Mouse (Mus musculus): ENCODE data around the gene Prkcq.

Gene Prkcq

DNA sequence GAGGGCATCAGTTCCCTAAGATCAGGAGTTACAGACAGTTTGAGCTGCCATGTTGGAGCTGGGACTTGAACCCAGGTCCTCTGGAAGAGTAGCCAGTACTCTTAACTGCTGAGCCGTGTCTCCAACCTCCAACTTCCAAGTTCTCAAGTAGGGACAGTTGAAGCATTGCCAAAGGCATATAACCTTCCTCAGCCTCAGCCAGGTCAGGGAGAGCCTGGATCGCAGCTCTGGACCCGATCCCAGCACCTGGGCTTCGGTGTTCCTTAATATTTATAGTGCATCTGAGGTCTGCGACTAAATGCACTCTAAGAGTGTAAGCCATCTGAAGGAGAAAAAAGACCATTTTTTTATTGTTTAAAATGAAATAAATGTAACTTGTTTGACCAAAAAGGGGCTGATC is 12.1 kb downstream of the Prkcq start:
- no peak for DNase-seq (ENCODE audit: low read depth in 2 of 2, low spot score in 2 of 2)

DNA sequence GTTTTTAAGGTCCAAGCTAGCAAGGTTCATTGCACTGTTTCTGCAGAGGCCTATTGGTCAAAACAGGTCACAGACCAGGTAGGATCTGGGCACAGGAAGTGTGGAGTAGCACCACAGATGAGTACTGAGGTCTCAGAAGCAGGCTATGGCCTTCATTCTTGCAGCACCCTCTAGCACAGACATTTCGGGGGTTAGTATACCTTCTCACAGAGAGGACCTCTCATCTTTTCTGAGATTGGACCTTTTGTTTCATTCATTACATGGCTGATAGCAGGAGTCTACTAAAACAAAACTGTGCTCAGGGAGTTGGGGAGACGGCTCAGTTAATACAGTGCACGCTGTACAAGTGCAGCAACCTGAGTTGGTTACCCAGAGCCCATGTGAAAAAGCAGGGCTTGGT is 14.7 kb downstream of the Prkcq start:
- no peak for DNase-seq (ENCODE audit: low read depth in 2 of 2, low spot score in 2 of 2)

DNA sequence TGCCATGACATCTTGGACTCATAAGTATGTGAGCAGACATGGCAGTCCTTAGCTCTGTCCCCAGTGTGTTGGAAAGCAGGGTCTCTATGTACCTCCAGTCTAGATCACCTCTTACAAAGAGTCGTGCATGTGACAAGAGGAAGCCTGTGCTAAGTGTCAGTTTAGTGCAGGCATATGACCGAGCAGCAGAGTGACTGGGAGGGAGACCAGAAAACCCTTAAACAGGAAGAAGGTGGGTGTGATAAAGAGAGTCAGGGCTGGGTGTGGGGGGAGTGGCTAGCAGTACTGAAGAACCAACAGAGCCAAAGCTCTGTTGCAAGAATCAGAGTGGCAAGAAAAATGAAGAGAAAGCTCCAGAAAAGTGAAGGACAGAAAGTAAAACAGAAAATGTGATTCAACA is 15.3 kb downstream of the Prkcq start:
- DNase-seq (ENCODE audit: low read depth in 2 of 2, low spot score in 2 of 2), result peak; percentile 72 to 74

DNA sequence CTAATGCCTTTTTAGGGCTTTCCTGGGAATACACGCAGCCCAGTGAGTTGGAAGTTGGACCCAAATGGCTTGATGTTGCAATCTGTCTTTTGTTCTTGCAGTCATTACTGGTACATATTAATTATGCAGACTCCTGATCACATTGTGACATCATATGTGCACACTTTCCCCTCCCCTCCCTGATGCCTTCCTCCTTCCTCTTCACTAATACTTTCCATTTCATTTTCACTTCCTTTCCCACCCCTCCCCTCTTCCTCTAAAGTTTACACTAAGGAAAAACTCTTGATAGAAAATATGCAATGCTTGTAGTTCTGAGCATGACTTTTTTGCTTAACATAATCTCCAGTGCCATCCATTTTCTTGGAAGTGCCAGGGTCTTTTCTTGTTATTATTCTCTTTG is 16.4 kb downstream of the Prkcq start:
- no peak for DNase-seq (ENCODE audit: low read depth in 2 of 2, low spot score in 2 of 2)

DNA sequence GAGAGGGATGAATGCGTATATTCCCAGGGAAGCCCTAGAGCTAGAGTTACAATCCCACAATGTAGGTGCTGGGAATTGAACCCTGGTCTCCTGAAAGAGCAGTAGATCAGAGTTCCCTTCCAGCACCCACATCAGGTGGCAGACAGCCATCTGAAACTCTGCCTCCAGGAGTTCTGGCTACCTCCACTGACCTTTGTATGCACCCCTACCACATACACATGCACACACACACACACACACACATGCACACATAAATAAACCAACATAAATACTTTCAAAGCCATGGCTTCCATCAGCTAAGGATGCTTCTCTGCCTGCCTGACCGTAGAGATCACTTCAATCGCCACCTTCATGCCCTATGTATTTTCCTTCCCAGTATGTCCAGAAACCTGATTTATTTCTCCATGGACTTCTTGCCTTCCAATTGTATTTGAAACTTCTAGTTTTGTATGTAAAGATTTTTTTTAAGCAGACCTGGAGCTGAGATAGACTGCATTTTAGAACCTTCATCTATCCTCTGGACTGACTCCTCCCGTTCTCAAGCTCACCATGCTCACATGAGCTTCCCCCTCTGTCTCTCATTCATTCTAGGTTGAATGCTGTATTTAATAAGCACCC is 17.4 kb downstream of the Prkcq start:
- no peak for DNase-seq (ENCODE audit: low read depth in 2 of 2, low spot score in 2 of 2)

DNA sequence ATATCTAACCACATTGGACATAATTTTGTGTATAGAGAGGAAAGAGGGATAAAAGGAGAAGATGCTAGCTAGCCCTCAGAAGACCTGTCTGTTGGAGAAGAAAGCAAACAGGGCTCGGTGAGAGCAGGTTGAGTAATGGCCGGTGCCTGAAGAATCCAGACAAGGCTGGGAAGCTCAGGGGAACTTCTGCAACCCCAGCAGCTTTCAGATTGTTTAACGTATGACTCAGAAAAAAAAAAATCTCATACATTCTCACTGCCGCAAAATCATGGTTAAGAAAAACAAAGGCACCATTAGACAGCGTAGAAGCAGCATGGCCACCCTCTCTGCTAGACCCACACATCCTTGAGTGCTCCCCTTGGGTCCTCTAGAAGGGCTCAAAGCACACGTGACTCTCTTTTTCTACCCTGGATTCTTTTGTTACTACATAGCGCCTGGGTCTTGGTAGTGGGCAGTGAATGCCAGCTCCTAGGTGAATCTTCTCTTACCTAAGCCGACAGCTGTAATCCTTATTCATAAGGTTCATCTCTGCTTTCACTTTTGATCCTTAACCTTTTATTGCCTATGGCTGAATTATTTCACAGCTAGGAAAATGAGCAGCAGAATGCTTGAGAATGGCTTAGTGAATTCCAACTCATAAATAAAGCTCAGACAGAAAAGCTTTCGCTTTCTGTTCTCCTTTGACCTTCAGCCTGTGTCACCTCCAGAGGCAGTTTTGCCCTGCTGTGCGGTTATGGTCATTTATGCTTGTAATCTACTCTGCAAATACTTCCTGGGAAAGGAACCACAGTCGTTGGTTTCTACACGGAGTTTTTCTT is 20.6 kb downstream of the Prkcq start:
- no peak for DNase-seq (ENCODE audit: low read depth in 2 of 2, low spot score in 2 of 2)

DNA sequence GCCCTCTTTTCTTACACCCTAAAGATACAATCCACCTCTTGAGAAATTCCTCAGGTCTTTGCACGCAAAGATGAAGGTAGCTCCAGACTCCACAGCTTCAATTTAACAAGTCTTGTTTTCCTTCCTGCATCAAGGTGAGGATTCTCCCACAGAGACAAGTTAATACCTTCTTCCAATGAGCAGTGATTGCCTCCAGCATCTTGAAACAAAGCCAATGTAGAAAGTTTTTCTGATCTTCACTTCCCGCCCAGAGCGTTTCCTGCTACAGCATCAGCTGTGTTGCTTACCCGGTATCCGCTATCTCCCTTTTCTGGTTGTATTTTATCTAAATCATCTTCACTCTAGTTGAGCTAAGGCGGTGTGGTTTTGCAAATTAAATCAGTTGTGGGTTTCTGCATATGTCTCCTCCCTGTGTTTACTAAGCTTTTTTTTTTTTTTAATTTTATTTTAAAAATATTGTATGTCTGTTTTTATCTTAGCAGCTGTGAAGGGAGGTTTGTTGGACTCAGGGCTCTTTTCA is 21.3 kb downstream of the Prkcq start:
- DNase-seq (ENCODE audit: low read depth in 2 of 2, low spot score in 2 of 2), result peak; percentile 61 to 68

DNA sequence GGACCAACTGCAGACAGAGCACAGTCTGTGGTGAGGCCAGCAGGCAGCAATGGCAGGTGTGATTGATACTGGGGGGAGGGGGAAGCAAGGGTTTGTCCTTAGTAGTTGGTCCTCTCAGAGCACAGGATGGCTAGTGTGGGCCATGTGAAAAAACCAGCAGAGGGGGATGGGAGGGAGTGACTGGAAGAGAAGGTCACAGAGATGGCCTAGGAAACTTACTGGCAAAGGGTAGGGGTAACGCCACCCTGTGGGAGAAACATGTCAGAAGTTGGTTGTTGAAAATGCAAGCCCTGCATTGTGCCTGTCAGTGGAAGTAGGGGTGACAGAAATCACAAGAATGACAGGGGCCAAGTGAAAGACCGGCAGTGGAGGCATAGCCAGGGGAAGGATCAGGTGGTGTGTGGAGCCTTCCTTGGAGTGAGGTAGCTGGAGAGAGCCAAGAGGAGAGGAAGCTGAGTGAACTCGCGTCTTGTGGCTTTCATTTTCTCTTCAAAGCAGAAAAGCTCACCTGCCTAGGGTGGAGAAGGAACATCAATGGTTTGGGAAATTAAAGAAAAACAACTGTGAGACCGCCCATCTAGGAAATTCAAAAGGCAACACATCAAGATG is 22.9 kb downstream of the Prkcq start:
- DNase-seq (ENCODE audit: low read depth in 2 of 2, low spot score in 2 of 2), result peak in 1 of 2 experiments; percentile 48

DNA sequence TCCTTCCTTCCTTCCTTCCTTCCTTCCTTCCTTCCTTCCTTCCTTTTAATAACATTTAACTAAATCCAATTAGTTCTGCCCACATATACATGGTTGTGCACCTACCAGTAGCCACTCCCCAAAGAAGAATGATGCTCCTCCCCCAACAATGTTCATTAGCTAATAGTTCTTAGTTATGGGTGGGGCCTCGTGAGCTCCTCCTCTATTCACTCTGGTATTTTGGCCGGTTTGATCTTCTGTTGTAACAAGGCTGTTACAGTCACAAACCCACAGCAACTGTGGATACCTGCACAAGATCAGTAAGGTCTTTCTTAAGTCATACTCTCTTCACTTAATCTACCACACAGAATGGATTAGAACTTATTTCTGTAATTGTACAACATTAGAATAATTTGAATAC is 24.2 kb downstream of the Prkcq start:
- no peak for DNase-seq (ENCODE audit: low read depth in 2 of 2, low spot score in 2 of 2)

DNA sequence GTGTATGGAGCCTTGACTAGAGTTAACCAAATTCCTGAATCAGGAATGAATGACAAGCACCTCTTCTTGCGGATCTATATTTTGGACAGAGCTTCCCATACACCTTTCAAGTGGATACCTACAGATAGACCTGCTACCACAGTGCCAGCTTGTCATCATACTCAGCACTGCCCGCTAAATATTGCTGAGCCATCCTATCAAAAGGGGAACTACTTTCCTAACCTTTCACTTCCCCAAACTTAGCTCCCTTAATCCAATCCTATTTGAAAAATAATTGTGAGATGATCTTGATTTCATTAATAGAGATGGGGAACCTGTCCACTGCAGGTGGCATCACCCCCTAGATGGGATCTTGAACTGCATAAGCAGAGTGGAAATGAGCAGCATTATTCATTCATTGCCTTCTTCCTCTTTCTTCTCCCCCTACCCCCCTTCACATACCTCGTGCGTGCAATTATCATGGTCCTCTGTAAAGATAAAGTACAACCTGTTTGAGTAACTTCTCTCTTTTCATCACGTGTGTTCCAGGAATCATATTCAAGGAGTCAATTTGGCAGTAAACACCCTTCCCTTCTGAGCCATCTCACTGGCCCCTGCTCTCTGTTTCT is 25.1 kb downstream of the Prkcq start:
- DNase-seq (ENCODE audit: low read depth in 2 of 2, low spot score in 2 of 2), result no peak

DNA sequence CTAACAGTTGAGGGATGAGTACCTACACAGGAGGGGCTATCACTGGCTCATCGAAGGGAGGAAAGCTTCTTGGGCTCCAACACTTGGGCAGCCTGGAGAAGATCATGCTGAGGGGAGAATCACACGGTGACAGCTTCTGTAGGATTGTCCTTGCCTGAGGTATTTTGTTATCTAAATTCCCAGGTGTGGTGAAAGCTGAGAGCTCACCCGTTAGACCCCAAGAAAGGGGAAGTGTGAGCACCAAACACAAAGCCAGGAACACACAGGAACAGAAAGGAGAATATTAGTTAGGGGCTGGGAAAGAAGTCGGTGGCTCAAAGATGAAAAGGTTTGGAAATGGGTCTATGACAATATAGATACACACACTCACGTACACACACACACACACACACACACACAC is 27.7 kb downstream of the Prkcq start:
- no peak for DNase-seq (ENCODE audit: low read depth in 2 of 2, low spot score in 2 of 2)

DNA sequence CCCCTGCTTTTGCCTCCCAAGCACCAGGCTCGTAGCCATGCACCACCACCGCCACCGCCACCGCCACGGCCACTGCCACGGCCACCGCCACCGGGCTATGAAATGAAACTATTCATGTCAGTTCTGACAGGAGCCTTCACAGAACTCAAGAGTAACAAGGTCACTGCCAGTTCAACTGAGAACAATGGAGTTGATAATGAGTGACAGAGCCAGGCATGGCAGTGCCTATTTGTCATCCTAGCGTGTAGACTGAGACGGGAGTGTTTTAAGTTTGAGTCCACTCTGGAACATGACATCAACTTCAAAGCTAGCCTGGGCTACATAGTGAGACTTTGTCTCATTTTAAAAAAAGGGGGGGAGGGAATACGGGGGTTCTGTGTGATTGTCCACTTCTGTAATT is 30.9 kb downstream of the Prkcq start:
- no peak for DNase-seq (ENCODE audit: low read depth in 2 of 2, low spot score in 2 of 2)

DNA sequence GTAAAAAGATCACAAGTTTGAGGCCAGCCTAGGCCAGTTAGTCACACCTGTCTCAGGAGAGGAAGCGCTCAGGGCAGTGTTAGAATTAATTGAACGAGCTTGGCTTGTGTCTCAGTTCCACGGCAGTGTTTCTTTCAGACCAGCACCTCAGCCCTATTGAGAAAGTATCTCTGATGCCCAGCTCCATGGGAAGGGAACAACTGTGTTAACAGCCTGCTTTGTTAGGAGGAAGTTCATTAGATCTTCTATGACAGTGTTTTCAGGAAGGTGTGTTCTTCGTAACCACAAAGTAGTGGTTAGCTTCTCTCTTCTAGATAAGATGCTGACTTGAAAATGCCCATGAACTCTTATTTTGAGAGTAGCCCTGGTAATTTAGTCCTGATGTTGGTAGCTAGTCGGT is 31.4 kb downstream of the Prkcq start:
- DNase-seq (ENCODE audit: low read depth in 2 of 2, low spot score in 2 of 2), result no peak

DNA sequence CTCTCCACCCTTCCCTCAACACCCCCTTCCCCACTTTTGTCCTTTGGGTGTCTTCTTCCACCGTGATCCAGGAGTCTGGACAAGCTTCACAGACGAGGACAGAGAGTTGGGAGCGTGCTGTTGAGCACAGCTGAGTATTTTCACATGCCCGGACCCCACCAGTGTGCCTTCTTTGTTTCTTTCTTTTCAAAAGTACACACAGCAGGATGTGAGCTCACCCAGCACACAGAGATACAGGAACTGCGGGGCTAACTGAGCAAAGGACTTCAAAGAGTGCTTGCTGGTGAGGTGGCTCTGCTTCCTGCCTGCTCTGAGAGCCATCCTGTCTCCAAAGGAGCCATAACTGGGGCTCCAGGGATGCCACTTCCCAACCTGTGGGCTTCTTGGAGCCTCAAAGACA is 32.3 kb downstream of the Prkcq start:
- peak; percentile 59 to 61 for DNase-seq (ENCODE audit: low read depth in 2 of 2, low spot score in 2 of 2)

DNA sequence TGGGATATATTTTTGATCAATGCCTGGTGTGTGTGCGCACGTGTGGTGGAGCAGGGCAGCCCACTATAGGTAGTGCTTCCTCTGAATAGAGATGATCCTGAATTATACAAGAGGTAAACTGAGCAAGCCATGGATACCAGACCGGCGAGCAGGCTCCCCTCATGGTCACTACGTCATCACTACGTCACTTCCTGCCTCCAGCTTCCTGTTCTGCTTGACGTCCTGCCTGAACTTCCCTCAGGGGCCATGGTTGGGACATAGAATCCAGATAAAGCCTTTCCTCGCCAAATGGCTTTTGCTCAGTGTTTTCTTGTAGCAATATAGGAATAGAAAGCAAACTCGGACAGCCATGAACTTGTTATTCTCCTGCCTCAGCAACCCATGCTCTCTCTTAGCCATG is 33.1 kb downstream of the Prkcq start:
- no peak for DNase-seq (ENCODE audit: low read depth in 2 of 2, low spot score in 2 of 2)

DNA sequence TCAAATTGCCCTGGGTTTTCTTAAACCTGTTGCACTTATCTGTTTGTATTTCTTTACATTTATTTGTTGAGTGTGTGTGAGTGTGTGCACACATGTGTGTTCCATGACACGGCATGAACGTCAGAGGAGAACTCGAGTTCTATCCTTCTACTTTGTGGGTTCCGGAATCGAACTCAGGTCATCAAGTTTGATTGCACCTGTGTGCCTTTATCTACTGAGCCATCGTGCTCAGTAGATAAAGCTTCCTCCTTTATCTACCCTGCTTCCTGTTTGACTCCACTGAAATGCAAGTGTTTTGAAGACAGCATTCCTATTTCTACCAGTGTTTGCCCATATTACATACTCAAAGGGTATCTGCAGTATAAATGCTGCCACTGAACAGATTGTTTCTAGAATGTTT is 33.8 kb downstream of the Prkcq start:
- no peak for DNase-seq (ENCODE audit: low read depth in 2 of 2, low spot score in 2 of 2)

DNA sequence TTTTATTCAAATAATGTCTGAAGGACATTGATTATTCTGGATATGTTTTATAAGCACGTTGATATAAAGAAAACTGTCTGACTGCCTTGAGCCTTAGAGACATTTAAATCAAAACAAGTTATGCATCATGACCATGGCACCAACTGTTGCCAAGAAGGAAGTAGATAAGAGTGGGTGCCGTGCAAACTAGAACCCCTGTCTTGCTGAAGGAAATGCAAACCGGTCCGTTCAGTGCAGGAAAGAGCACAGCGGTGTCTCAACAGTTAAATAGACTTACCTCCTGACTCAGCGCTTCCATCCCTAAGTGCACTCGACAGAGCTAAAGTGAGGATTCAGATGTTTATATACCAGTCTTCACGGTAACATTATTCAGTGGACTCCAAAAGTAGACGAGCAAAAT is 36.4 kb downstream of the Prkcq start:
- DNase-seq (ENCODE audit: low read depth in 2 of 2, low spot score in 2 of 2), result no peak

DNA sequence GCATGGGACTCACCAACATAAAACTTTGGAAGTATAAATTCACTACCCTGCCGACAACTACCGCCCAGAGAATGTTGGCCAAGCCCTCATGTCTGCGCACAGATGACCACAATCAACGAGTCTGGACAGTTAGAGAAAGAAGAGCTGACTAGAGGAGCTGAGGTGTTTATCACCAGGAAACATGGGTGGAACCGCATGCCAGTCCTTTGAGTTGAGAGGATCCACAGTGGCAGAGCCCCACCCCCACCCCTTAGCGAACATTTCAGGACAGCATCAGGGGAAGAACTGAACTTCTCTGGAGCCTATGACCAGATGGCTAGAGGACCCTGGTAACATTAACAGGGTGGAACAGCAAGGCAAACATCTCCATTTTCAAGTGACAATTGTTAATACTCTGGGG is 37.4 kb downstream of the Prkcq start:
- DNase-seq (ENCODE audit: low read depth in 2 of 2, low spot score in 2 of 2), result no peak

DNA sequence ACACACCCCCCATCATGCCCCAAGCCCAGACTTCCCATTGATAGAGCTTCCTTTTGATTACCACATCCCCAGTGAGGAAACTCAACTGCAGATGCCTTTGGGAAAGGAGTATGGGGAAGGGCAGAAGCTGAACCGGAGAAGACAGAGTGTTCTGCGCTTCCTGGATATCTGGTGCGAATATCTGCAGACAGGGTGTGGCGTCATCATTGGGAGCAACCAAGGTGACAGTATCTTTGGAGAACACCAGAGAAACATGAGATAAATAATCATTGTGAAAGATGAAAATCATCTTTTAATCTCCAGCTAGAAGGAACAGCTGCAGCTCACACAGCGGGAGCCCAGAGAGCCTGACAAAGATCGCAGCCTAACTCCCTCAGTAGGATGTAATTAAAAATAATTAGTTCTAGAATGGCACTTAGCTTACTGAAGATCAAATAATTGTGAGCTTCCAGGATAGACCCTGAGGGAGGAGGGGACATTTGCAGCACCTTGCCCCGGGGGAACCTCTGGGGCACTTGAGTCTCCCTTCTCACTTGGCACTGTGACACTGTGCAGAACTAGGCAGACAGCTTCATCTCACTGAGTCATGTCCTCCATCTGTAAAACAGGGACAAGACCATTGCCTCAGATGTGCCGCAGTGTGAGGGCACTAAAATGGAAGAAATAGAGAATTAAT is 38.5 kb downstream of the Prkcq start:
- DNase-seq (ENCODE audit: low read depth in 2 of 2, low spot score in 2 of 2), result no peak

DNA sequence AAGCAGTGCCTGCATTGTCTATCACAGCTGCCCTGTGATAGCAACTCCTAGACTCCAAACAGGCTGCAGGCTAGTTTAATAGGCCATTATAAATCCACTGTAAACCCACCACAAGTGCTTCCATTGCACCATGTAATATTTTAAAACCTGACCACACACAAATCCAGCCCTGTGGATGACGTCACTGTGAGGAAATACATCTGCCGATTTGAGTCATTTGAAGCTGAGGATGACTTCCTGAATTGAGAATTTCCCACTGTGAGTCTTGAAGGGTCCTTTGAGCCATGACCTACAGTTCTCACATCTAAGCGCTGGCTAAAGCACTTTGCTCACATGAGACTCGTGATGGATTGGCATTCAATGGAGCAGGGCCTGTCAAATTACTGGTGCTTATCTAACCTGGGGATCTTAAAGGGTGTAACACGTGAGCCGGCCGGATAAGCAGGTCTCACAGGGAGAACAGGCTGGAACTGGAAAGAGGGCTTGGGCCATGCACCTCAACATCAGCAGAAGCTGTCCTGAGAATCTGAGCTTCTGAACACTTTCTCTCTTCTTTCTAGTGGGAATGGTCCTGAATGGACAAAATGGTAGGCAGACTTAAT is 40.2 kb downstream of the Prkcq start:
- DNase-seq (ENCODE audit: low read depth in 2 of 2, low spot score in 2 of 2), result no peak

DNA sequence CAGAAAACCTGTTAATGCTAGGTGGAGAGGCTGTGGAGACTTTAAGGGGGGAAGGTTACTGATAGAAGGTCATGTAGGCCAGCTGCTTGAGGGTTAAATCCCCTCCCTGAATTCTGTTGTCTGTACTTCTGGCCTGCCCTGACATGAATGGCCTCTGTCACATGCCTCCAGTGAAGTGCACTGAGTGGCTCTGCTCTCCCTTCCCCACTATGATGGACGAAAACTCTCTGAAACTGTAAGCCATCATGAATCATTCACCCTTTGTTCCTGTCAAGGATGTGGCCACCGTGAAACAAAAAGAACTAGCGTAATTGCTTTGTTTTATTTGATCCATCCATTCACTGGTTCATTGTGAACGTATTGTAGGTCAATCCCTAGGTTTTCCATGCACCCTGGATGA is 44.5 kb downstream of the Prkcq start:
- DNase-seq (ENCODE audit: low read depth in 2 of 2, low spot score in 2 of 2), result peak in 1 of 2 experiments; percentile 38

All from CD8-positive naive resting alpha-beta T cell, adult 2 months (primary cell).